Mouse (Mus musculus) gastrocnemius, postnatal 36 days (tissue): ENCODE data around the gene Fas. TPM values are rescaled to one million over a fixed set of nuclear protein-coding genes. Genes with fewer than 3 reads are reported as not detected.

Experiments
- DNase-seq, 2 experiments: peaks; one replicate each; pipeline ENCODE4 v3.0.0; 2022
- intact Hi-C: fragments of 180-260 bp; cut with DNase I; formaldehyde crosslinking; loops from one replicate; pipeline ENCODE4 v1.15.1; 2025
- long read RNA-seq, 2 experiments: library from polyadenylated mRNA; stranded (forward); transcript quantifications; one replicate each; pipeline ENCODE4 v2.0.0; 2021
- total RNA-seq, 2 experiments: library from RNA; stranded (reverse); gene quantifications; 2 replicates each; pipeline ENCODE4 v1.2.3; 2021

Fas gene
- total RNA-seq: 1 to 10 TPM; 4.6 to 5.0 TPM
- long read RNA-seq, experiment 1, partial matches to known transcripts: 1 of 3 reads
- long read RNA-seq, experiment 1, other reads (novel, unspliced or antisense): 0 of 3 reads
- long read RNA-seq, experiment 2, partial matches to known transcripts: 0 of 6 reads
- long read RNA-seq, experiment 2, other reads (novel, unspliced or antisense): 3 of 6 reads

DNA sequence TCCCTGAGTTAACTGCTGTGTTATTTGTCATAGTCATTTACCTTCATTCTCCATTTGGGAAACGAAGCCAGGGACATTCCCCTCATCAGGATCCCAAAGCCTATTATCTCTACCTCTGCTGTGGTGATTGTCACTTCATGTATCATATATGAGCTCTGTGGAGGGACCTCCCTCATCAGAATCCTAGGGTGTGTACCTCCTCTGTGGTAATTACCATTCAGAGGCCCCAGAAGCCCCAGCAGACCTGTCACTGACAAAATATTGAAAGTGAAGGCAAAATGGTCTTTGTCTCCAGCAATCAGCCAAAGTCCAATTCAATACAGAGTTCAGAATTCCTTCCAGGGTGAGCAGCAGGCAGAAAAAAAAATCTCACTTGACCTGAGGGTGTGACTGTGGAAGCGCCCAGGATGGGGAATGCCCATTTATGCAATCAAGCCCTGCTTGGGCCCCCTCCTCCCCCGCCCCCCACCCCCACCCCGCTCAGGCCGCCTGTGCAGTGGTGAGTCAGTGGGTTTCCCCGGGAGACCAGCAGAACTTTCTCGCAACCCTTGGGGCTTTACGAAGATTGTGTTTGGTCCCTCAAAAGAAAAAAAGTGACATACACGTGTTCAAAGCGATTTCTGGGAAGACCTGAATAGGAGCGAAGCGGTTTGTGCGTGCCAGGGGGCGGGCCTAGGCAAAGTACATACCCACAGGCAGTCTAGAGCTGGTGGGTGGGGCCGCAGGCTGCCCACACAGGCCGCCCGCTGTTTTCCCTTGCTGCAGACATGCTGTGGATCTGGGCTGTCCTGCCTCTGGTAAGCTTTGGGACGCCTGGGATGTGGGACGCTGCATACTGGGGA, at the start of gene Fas:
Gene Fas, plus strand, starts transcription at position 719 of the 842 bp plus-strand sequence.
- peak; percentile 67 for DNase-seq
- intact Hi-C loops: no loop called here

DNA sequence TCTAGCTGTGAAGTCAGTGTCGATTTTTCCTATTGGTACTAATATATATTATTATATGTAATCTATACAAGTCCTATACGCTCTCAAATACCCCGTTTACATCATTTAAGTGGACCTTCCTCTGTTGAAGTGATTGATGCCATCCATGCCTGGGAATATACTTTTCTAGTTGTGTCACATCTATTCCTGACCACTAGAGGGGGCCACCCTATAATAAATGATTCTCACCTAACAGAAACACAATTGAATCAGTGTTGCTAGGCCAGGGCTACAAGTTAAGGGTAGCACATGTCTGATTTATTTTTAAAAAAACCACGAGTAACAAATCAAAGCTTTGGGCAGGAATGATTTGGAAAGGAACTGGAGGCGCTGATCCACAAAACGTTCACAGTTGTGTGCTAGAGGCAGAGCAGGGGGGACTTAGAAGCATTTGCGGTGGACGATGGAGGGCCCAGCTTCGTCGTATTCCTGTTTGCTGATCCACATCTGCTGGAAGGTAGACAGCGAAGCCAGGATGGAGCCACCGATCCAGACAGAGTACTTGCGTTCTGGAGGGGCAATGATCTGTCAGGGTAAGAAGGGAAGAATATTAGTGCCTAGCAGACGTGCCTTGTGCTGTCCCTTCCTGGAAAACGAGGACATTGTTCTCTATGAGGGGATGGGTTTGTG, 49.1 kb upstream of the Fas start:
- no peak for DNase-seq
- intact Hi-C loops: loop anchor here (5.0 to 10.0 kb wide), 2 partner anchors 91 to 393 kb away; no protein-coding TSS in a partner anchor

DNA sequence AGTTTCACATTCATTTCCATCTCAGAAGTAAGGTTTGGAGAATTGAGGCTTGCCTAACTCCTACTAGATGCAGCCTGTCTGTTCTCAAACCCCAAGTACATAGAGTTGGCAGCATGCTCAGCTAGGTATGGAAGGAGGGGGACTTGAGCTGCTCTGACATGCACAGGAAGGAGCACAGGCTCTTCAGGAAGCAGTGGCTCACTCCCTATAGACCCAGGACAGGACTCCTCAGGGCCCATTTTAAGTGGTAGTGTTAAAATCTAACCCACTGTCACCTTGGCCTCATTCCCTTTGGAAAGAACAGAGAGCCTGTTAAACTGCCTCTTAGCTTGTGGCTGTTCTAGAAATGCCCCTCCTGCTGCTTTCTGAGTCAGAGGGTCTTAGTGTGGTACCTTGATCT, 47.5 kb upstream of the Fas start:
- no peak for DNase-seq
- intact Hi-C loops: loop anchor here (2.0 to 10.0 kb wide), 4 partner anchors 42 to 392 kb away; no protein-coding TSS in a partner anchor

DNA sequence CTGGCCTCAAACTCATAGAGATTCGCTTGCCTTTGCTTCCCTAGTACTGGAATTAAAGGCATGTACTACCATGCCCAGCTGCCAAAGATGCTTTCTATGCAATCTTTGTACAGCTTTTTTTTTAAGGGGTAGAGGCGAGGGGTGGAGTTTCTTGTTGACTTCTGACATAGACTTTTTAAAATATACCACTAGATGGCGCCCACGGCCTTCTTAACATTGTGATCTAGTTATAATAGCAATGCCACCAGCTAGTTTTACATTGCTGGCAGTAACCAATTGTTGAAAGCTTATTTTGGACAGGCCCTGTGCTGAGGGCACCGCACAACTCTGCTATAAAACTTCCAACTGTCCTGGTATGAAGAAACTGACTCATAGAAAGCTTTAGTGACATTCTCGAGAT, 46.4 kb upstream of the Fas start:
- intact Hi-C loops: loop anchor here (5.0 to 10.0 kb wide), 2 partner anchors 88 to 391 kb away; no protein-coding TSS in a partner anchor
- peak in 1 of 2 experiments; percentile 28 for DNase-seq

DNA sequence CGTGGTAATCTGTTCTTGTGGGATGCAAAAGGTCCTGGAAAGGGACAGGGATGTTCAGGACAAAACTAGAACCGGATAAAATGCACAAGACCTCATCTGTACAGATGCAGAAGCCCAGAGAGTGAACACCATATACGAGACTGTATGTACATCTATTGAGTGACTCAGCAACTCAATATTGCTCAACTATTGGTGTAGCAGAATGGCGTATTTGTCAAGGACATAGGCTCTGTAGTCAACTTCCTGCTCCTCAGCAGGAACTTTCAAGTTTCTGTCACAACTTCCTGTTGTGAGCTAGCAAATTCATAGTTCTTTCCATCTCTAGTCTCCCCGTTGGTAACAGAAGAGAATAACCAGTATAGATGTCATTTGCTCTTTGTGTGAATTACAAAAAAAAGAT, 41.9 kb upstream of the Fas start:
- no peak for DNase-seq
- intact Hi-C loops: loop anchor here (10.0 kb wide), 1 partner anchor 386 kb away; no protein-coding TSS in a partner anchor

DNA sequence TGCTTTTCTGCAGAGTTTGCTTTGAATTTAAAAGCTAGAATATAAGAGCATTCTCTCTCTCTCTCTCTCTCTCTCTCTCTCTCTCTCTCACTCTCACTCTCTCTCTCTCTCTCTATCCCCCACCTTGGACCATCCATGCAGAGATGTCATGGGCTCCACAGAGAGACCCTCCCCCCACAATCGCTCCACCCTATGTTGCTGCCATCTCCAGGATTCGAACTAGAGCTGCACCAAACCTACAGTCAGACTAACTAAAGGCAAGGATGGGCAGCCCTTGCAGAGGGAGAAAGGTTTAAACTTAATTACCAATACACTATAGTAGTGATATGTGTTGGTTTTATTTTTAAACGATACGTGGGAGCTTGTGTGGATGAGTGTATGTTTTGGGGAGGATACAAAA, 39.8 kb upstream of the Fas start:
- DNase-seq: no peak
- intact Hi-C loops: no loop called here

DNA sequence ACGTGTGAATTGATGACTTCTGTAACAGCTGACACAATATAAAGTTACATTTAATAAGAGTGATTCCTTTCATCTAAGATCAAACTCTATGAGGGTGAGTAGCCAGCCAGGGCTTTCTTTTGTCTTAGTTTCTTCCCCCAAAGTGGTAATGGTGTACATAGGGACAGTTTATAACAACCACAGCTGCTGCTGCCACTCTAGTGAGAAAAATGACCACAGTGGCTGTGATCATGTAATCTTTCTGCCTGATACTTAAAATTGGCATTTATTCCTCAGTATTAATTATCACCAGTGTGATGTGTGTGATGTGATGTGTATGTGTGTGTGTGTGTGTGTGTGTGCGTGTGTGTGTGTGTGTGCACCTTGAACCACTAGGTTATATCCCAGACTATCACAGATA, 38.6 kb upstream of the Fas start:
- intact Hi-C loops: no loop called here
- DNase-seq: no peak

DNA sequence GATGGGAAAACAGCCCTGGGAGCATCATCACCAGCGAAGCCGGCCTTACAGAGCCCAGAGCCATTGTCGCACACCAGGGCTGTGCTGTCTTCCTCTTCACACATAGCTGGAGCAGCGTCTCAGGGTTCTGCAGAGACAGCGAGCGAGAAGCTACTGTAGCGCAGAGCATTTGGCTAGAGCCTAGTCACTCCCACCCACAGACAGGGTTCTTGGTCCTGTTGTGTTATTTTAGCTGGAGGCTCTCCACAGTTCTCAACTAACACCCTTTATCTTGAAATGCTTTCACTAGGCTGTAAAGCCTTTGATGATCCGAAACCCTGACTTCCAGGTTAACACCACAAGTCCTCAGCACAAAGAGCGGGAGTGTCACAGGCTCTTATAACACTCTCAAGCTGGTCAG, 38.0 kb upstream of the Fas start:
- intact Hi-C loops: no loop called here
- no peak for DNase-seq

DNA sequence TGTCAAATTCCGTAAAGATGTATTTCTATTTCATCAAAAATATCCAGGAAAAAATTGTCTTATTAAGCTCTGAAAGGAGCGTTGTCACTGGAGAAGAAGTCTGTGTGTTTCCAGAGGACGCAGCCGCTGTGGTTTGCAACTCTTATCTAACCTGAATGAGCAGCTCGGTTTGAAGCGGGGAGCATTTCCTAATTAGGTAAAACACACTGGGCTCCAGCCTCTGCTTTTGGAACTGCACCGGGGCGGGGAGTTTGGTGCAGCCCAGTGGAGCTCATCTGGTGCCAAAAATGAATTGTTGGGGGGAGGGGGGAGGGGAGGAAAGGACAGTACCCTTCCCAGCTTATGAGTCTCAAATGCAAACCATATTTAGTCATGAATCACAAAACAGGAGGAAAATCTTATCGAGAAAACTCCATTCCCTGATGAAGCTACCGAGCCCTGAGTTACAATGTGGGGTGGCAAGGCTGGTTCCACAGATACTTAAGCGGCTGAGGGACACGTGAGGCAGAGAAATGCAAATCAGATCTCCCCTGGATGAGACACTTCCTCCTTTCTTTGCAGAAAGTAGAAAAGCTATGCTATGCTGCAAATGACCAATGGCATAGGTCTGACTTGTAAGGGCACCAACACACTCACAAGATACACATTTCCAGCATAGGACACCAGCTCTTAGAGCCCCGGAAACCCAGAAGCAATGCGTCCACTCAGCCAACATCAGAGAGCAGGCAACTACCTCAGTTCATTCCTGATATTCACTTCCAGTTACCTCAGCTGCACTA, 36.2 kb upstream of the Fas start:
- DNase-seq: peak in 1 of 2 experiments; percentile 11
- intact Hi-C loops: no loop called here

DNA sequence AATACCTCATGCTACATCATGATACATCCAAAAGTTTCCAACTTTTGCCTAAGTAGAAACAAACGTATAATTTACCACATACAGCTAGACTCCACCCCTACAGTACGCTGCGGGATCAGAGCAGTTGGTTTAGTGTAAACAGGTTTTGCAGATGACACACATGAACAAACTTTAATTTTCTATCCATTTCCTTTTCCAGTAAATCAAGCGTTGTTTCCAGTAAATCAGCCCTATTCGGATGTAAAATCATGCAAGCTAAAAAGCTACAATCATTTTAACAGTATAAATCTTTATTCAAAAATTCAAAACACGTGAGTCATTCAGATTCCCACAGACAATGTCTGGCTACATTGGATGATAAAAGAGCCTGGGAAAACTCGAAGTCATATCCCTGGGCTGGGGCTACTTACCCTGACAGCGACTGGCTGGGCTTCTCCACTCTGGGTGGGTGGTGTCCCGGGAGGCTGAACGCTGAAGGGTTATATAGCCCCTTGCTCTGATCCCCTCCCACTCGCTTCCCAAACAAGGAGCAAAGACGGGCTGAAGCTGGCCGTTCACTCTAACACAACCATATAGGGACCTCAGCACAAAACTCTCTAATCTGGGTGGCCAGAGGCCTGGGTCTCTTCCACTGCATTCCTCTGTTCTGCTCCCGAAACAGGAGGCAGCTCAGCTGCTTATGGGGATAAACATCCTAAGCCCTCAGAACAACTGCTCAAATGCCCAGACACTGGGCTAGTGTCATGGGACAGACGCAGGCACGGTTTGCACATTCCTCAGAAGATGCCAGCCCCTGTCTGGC, 35.4 kb upstream of the Fas start, which contains the start of gene Acta2:
Gene Acta2, minus strand, starts transcription at position 711 of the 802 bp plus-strand sequence.
- peak in 1 of 2 experiments; percentile 11 for DNase-seq
- intact Hi-C loops: no loop called here

DNA sequence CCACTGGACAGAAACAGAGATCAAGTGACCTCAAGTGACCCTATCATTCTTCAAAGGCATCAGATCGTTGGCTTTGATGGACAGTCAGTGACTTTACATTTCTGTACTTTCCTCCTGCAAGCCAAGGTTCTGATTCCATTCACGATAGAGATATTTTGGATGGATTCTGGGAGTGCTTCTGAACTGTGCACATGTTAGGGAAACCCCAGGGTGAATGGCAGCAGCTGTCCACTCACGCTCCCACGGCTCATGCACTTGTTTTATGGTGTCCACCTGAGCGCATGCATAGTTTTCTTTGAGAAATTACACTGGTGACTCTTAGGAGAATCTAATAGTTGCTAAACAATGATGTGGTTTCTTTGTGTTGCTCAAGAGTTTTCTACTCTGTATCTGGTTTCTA, 34.3 kb upstream of the Fas start:
- DNase-seq: no peak
- intact Hi-C loops: no loop called here

DNA sequence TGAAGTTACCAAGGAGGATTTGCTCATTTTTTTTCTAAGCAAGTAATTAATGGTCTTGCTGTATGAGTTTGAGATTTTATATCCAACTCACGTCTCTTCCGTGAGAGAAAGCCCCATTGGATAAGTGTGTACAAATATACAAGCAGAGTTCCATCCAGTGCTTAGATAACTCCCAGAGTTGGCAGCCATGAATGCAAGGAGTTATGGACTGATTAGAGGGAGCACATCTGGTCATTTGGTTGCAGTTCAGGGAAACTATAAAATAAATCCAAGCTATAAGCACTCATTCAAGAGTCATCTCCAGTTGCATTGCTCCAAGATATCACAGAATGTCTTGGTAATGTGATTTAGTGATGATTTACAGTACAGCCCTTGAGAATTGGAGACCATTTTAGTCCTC, 33.5 kb upstream of the Fas start:
- intact Hi-C loops: no loop called here
- DNase-seq: no peak

DNA sequence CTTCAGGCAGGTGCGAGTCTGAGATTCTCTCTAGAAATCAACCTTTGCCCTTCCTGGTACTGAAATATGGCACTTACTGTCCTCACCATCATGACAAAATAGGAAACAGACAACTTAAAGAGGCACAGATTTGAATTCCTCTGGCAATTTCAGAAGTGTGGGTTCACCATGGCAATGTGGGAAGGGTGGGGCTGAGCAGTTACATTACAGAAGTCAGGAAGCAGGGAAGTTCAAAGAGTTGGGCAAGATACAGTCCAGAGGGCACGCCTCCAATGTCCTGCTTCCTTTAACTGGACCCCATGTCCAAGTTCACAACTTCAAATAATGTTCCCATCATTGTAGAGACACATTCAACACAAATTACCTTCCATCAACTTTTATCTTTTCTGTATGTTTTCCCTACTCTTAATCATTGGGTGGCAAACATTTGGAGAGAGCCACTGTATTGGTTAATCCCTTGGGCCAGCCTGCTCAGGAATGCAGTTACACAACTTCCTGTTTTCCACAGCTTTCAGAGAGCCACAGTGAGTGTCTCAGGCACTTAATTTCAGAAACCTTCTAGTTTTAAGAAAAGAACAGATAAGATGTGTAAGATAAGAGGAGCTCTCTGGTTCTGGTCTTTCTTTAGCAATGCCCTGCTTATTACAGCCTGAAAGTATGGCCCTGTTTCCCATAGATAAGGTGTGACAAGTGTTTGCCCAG, 28.0 kb upstream of the Fas start:
- no peak for DNase-seq
- intact Hi-C loops: no loop called here

DNA sequence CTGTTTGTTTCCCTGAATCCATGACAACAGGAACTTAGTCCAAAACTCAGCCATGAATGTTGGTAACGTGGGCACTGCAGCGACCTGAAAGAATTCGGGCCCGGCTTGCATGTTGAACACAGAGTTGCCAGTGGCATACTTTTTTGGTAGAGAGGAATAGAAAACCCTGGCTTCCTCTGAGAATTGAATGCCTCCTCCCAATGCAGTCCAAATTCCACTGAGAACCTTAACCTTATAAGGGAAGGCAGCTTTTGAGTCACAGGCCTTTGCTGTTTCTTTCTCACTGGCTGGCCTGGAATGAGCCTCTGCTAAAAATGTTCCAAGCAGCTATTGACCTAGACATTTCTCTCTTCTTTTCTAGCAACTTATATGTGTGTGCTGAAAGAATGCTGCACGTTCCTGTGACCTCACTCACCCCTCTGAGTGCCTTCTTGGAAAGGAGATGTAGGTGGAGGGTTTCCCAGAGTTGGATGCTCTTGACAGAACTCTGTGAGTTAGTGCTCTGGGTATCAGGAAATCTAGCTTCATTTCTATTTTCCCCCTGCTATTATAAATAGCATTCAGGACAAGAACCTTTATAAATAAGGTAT, 24.8 kb upstream of the Fas start:
- DNase-seq: no peak
- intact Hi-C loops: no loop called here

DNA sequence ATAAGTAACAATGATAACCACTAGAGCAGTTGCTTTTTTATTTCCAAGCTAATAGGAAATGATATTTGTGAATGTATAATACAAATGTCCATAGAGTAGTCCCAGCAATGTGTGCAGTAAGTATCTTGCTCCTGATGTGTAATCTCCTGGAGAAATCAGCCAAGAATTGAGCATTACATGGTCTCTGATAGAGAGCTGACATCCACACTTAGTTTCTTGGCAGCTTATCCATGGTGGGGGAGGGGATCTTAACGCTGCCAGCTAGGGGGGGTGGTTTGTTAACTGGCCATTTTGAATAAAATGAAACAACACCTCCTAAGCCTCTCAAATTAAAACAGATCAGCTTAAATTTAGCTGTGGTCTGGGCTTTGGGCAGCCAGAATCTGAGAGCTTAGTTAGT, 21.5 kb upstream of the Fas start:
- DNase-seq: no peak
- intact Hi-C loops: no loop called here

DNA sequence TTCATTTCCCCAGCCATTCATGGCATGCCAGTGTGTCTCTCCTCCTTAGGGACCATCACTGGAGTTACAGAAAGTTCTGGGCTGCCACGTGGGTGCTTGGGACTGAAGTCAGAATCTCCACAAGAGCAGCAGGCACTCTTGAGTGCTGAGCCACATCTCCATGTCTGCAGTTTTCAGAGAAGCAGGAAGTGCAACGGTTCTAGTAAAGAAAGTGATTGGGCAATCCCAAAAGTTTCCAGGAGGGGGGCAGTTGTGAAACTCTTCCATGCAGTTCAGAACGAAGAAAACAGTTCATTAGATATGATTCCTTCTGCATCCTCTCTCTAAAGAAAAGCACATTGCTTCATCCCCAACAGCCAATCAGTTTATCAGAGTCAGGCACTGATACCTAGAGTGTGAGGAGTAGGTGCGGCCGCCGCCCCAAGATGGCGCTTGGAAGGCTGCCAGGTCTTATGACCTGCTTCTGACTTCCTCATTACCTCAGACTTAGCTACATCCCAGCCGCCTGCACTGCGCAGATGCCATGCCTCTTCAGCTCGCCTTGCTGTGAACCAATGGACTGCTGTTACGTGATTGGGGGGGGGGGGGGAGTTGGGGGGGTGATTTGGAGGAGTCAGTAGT, 20.2 kb upstream of the Fas start:
- intact Hi-C loops: no loop called here
- no peak for DNase-seq

DNA sequence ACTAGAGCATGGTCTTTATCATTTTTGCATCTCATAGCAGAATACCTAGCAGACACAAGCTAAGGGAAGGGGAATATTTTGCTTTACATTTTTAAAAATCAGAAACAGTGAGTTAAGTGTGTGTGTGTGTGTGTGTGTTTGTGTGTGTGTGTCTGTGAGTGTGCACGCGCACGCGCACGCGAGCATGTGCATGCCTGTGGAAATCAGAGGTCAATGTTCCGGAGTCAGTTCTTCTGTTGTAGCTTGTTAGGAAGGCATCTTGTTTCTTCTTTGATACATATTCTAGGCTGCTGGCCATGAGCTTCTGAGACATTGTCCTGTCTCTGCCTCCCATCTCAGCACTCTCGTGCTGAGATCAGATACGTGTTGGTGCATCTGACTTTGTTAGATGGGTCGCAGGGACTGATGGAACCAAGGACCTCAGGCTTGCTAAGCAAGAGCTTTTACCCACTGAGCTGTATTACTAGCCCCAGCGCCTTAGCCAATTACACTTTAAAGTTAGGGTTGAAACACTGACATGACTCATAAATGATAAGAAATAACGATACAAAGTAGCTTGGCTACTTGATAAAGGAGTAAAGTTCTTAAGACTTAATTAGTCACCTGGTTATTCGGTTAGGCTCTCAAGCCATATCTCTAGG, 19.5 kb upstream of the Fas start:
- intact Hi-C loops: no loop called here
- DNase-seq: no peak

DNA sequence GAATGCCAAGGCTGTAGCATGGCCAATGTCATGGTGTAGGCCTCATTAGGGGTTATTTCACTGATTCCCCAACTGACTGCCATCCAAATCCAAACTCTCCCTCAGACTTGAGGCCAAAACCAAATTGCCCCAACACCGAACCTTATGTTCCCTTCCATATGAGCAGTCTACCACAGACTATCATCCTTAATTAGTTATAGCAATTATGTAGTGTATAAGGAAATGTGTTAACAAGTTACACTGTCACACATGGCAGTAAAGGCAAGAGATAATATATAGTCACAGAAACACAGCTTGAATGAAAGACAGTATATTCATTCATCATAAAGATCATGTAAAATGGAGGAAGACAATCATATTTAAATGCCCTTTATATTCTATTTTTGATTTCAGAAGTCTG, 17.4 kb upstream of the Fas start:
- intact Hi-C loops: no loop called here
- no peak for DNase-seq
